Mouse (Mus musculus): ENCODE measurements at regions not wholly inside any gene's neighbourhood (a gene's known extent, or its start where the extent isn't known, plus 50 kb on each side); places are given as distances from the start of the nearest gene placed in this dataset.

DNA sequence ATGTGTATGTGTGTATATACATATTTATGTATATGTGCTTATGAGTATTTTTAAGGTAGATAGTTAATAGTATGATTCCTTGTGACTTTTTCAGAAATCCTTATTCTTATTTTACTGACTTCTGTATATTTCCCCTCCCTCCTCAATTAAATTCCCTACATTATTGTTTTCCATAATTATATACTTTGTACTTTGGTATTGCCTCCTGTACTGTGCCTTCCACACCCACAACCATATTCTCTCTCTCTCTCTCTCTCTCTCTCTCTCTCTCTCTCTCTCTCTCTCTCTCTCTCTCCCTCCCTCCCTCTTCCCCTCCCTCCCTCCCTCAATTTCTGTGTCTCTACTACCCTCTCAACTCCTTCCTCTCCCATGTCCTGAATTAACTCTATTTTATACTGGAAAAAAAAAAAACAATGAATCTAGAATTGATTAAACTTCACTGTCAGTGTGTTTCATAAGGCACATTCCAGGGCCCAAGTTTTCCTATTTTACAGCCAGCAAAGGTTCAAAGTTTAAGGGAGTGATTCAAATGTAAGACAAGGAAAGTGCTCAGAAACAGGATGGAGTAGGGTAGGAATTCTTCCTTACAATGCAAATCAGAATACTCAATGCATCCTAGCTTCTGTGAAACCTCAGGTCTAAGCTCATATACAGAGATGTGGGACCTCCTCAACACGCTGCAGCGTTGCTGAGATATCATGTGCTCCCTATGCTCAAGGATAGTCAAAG lies 911.9 kb downstream of the Speer2 start:
- DNase-seq, result no peak

DNA sequence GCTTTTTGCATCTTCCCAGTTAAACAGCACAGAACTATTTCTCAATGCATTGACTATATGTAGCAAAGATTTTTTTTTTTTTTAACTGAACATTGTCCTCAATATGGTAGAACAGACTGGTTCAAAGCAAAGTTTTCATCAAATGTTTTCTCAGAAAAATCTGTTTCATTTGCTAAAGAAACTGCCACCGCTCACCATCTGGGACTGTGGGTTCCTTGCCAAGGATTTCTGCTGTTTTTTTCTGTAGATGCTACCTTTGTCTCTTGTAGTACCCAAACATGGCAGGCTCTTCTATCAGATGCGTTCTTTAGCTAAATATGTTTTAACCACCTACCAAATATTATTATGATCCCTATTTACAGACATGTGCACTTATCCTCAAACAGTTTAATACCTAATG lies 952.7 kb downstream of the Speer2 start:
- DNase-seq, result peak; percentile 15 to 20

- DNase-seq, result no peak
Observed at GRCm38 (mm10) chr16:68898136-68898535, 965.4 kb downstream of the Speer2 start.

GRCm38 (mm10) chr16:68848733-68849132 lies 1014.8 kb downstream of the Speer2 start:
- no peak for DNase-seq
